Mouse (Mus musculus) MEL (cell line): ENCODE measurements around the gene Pxmp4.

Source experiments
- BHLHE40 ChIP-seq: IDR thresholded peaks from 2 replicates; pipeline ENCODE4 v1.6.1; 2012; ENCODE audit warnings: low read depth, mild to moderate bottlenecking, inconsistent platforms, low read length, improper control_type of control experiment, borderline replicate concordance
- CHD1 ChIP-seq: IDR thresholded peaks from 2 replicates; pipeline ENCODE4 v1.6.1; 2012; ENCODE audit warnings: low read depth, mild to moderate bottlenecking, inconsistent platforms, low read length, improper control_type of control experiment
- CHD2 ChIP-seq: IDR thresholded peaks from 2 replicates; pipeline ENCODE4 v1.6.1; 2011; ENCODE audit warnings: low read length, improper control_type of control experiment
- CTCF ChIP-seq, 3 experiments: IDR thresholded peaks in 2 of 3; conservative IDR thresholded peaks in 1 of 3; 2 replicates each; pipeline ENCODE4 v1.5.1; 2011 to 2012; ENCODE audit warnings: low read length in 3 of 3, low read depth in 2 of 3, mild to moderate bottlenecking in 2 of 3, improper control_type of control experiment in 1 of 3, inconsistent platforms in 1 of 3, mixed read lengths in 1 of 3, moderate library complexity in 1 of 3; ENCODE audit not compliant: control insufficient read depth in 1 of 3, insufficient read depth in 1 of 3, poor library complexity in 1 of 3, severe bottlenecking in 1 of 3
- GATA1 ChIP-seq: IDR thresholded peaks from 2 replicates; pipeline ENCODE4 v1.6.1; 2011; ENCODE audit warnings: low read depth, low read length, improper control_type of control experiment
- JUND ChIP-seq: IDR thresholded peaks from 2 replicates; pipeline ENCODE4 v1.6.1; 2011; ENCODE audit warnings: low read depth, mild to moderate bottlenecking, improper control_type of control experiment, low read length
- KAT2A ChIP-seq: conservative IDR thresholded peaks from 2 replicates; pipeline ENCODE4 v1.6.1; 2012; ENCODE audit warnings: low read depth, low read length, improper control_type of control experiment, inconsistent platforms
- MAFK ChIP-seq: IDR thresholded peaks from 2 replicates; pipeline ENCODE4 v1.6.1; 2011; ENCODE audit warnings: low read depth, mild to moderate bottlenecking, low read length, improper control_type of control experiment, borderline replicate concordance
- MEF2A ChIP-seq: IDR thresholded peaks from 2 replicates; pipeline ENCODE4 v1.6.1; 2014; ENCODE audit warnings: low read depth, mild to moderate bottlenecking, inconsistent platforms, low read length, improper control_type of control experiment; ENCODE audit not compliant: poor library complexity, insufficient replicate concordance, severe bottlenecking; ENCODE audit errors: extremely low read depth
- MYC ChIP-seq: IDR thresholded peaks from 2 replicates; pipeline ENCODE4 v1.6.1; 2011; ENCODE audit warnings: low read depth, mild to moderate bottlenecking, low read length, improper control_type of control experiment, moderate library complexity
- POLR2A ChIP-seq, 2 experiments: IDR thresholded peaks; 2 replicates each; pipeline ENCODE4 v1.6.1; 2011 to 2012; ENCODE audit warnings: low read length in 2 of 2, mild to moderate bottlenecking in 2 of 2, control low read depth in 1 of 2, improper control_type of control experiment in 1 of 2, low read depth in 1 of 2, moderate library complexity in 1 of 2; ENCODE audit not compliant: control insufficient read depth in 1 of 2, insufficient read depth in 1 of 2, poor library complexity in 1 of 2
- RAD21 ChIP-seq: IDR thresholded peaks from 2 replicates; pipeline ENCODE4 v1.6.1; 2011; ENCODE audit warnings: mild to moderate bottlenecking, low read depth, low read length, improper control_type of control experiment
- SIN3A ChIP-seq: IDR thresholded peaks from 2 replicates; pipeline ENCODE4 v1.6.1; 2012; ENCODE audit warnings: low read length, improper control_type of control experiment, inconsistent platforms
- TBP ChIP-seq: IDR thresholded peaks from 2 replicates; pipeline ENCODE4 v1.8.0; 2011; ENCODE audit warnings: low read depth, low read length, improper control_type of control experiment

- TF ChIP-seq CTCF (IDR thresholded peaks at IDR 0.05 in 2 of 3, conservative IDR thresholded peaks at IDR 0.05 in 1 of 3; ENCODE audit: control insufficient read depth in 1 of 3, insufficient read depth in 1 of 3, low read depth in 2 of 3, low read length in 3 of 3, poor library complexity in 1 of 3, severe bottlenecking in 1 of 3) (peak; percentile 25 to 57 (median 46); a peak in 5 of 6 replicates), CHD2 (no peak), MYC (no peak), GATA1 (no peak), POLR2A (IDR thresholded peaks at IDR 0.05; ENCODE audit: control insufficient read depth in 1 of 2, insufficient read depth in 1 of 2, low read depth in 1 of 2, low read length in 2 of 2, poor library complexity in 1 of 2) (no peak), SIN3A (no peak), TBP (no peak), BHLHE40 (no peak), MEF2A (no peak), JUND (no peak), MAFK (no peak), KAT2A (no peak), RAD21 (peak; percentile 17), CHD1 (no peak)
These were observed 35.0 kb upstream of the Pxmp4 start for GRCm38 (mm10) chr2:154638521-154638920.
